Mouse (Mus musculus): Measurements from ENCODE around the gene Zfyve28. TPM values are rescaled to one million over a fixed set of nuclear protein-coding genes. Genes with fewer than 3 reads are reported as not detected.
A peak's percentile ranks its signal among the peaks of the same experiment; 100 is the strongest.

Gene Zfyve28
- polyA plus RNA-seq, 1 experiment from 2014 or later: 0.16 TPM

- Histone ChIP-seq H3K4me3 (ENCODE audit: low read depth, low read length) (peak overlapping the region; percentile 89), H3K4me1 (ENCODE audit: insufficient read depth, low read depth, low read length) (peaks cover 61% of the 10 kb centered on the region), H3K4me2 (replicated peaks; ENCODE audit: low read depth, low read length) (peak overlapping the region; percentile 97), H3K36me3 (ENCODE audit: insufficient read depth, low read length) (peaks cover 17% of the 10 kb centered on the region), H3K27me3 (replicated peaks; ENCODE audit: insufficient read depth, low read length) (no peaks in the 10 kb centered on the region), H3K27ac (ENCODE audit: low read length) (peak overlapping the region; percentile 99), H3K9me3 (ENCODE audit: low read length) (no peaks in the 10 kb centered on the region), H3K9ac (replicated peaks; ENCODE audit: low read depth) (peak overlapping the region; percentile 90)
- DNase-seq (ENCODE audit: low spot score) (no peak), ATAC-seq (no peak)
- TF ChIP-seq EP300 (IDR thresholded peaks at IDR 0.05) (no peak), CTCF (IDR thresholded peaks at IDR 0.05) (no peak)
Measured at GRCm38 (mm10) chr5:34185791-34186190, 102.5 kb downstream of the Zfyve28 start.

GRCm38 (mm10) chr5:34185051-34185580 is 103.1 kb downstream of the Zfyve28 start:
- no peaks in the 10 kb centered on the region for H3K9me3 ChIP-seq (ENCODE audit: low read length)
- DNase-seq (ENCODE audit: low spot score): no peak
- peak overlapping the region; percentile 89; the same call in 1 of the 2 replicates for H3K4me3 ChIP-seq (ENCODE audit: low read depth, low read length)
- peaks cover 24% of the 10 kb centered on the region for H3K36me3 ChIP-seq (ENCODE audit: insufficient read depth, low read length)
- WGBS: 43% methylated on average over 1 of the region's 1 CpGs
- H3K4me1 ChIP-seq (ENCODE audit: insufficient read depth, low read depth, low read length): peaks cover 61% of the 10 kb centered on the region
- no peak for TF ChIP-seq EP300 (IDR thresholded peaks at IDR 0.05)
- TF ChIP-seq CTCF (IDR thresholded peaks at IDR 0.05): no peak
- no peaks in the 10 kb centered on the region for H3K27me3 ChIP-seq (replicated peaks; ENCODE audit: insufficient read depth, low read length)
- ATAC-seq: no peak
- H3K4me2 ChIP-seq (replicated peaks; ENCODE audit: low read depth, low read length): peak overlapping the region; percentile 97
- H3K9ac ChIP-seq (replicated peaks; ENCODE audit: low read depth): peak overlapping the region; percentile 43
- H3K27ac ChIP-seq (ENCODE audit: low read length): peak overlapping the region; percentile 89

GRCm38 (mm10) chr5:34183976-34184375 is 104.3 kb downstream of the Zfyve28 start:
- WGBS: 85% methylated on average over 3 of the region's 3 CpGs
- DNase-seq (ENCODE audit: low spot score) (no peak), ATAC-seq (no peak)
- Histone ChIP-seq H3K4me1 (ENCODE audit: insufficient read depth, low read depth, low read length) (peaks cover 60% of the 10 kb centered on the region), H3K27me3 (replicated peaks; ENCODE audit: insufficient read depth, low read length) (no peaks in the 10 kb centered on the region), H3K36me3 (ENCODE audit: insufficient read depth, low read length) (peaks cover 28% of the 10 kb centered on the region), H3K9ac (replicated peaks; ENCODE audit: low read depth) (no peak overlapping the region; the same call in 1 of the 2 replicates), H3K4me3 (ENCODE audit: low read depth, low read length) (no peak overlapping the region), H3K27ac (ENCODE audit: low read length) (peak overlapping the region; percentile 89), H3K9me3 (ENCODE audit: low read length) (no peaks in the 10 kb centered on the region), H3K4me2 (replicated peaks; ENCODE audit: low read depth, low read length) (peak overlapping the region; percentile 97)
- no peak for TF ChIP-seq CTCF (IDR thresholded peaks at IDR 0.05)
- TF ChIP-seq EP300 (IDR thresholded peaks at IDR 0.05): no peak

- H3K36me3 ChIP-seq (ENCODE audit: insufficient read depth, low read length): peaks cover 33% of the 10 kb centered on the region
- H3K27ac ChIP-seq (ENCODE audit: low read length): peak overlapping the region; percentile 89
- WGBS: 33% methylated on average over 4 of the region's 5 CpGs
- TF ChIP-seq CTCF (IDR thresholded peaks at IDR 0.05) (no peak), EP300 (IDR thresholded peaks at IDR 0.05) (peak; percentile 99)
- peaks cover 54% of the 10 kb centered on the region for H3K4me1 ChIP-seq (ENCODE audit: insufficient read depth, low read depth, low read length)
- peak overlapping the region; percentile 97 for H3K4me2 ChIP-seq (replicated peaks; ENCODE audit: low read depth, low read length)
- ATAC-seq (peak; percentile 15), DNase-seq (ENCODE audit: low spot score) (peak; percentile 88)
- no peaks in the 10 kb centered on the region for H3K9me3 ChIP-seq (ENCODE audit: low read length)
- no peaks in the 10 kb centered on the region for H3K27me3 ChIP-seq (replicated peaks; ENCODE audit: insufficient read depth, low read length)
- no peak overlapping the region; the same call in 1 of the 2 replicates for H3K9ac ChIP-seq (replicated peaks; ENCODE audit: low read depth)
- H3K4me3 ChIP-seq (ENCODE audit: low read depth, low read length): no peak overlapping the region
Measured at GRCm38 (mm10) chr5:34183156-34183880, 104.9 kb downstream of the Zfyve28 start.

GRCm38 (mm10) chr5:34182486-34182885 is 105.8 kb downstream of the Zfyve28 start:
- Histone ChIP-seq H3K36me3 (ENCODE audit: insufficient read depth, low read length) (peaks cover 40% of the 10 kb centered on the region), H3K4me1 (ENCODE audit: insufficient read depth, low read depth, low read length) (peaks cover 52% of the 10 kb centered on the region), H3K27me3 (replicated peaks; ENCODE audit: insufficient read depth, low read length) (no peaks in the 10 kb centered on the region), H3K9ac (replicated peaks; ENCODE audit: low read depth) (no peak overlapping the region), H3K27ac (ENCODE audit: low read length) (peak overlapping the region; percentile 89), H3K9me3 (ENCODE audit: low read length) (no peaks in the 10 kb centered on the region), H3K4me3 (ENCODE audit: low read depth, low read length) (no peak overlapping the region), H3K4me2 (replicated peaks; ENCODE audit: low read depth, low read length) (peak overlapping the region; percentile 20)
- WGBS: 34% methylated on average over 3 of the region's 3 CpGs
- ATAC-seq (no peak), DNase-seq (ENCODE audit: low spot score) (peak; percentile 47)
- TF ChIP-seq EP300 (IDR thresholded peaks at IDR 0.05): no peak
- TF ChIP-seq CTCF (IDR thresholded peaks at IDR 0.05): no peak

GRCm38 (mm10) chr5:34177821-34178220 is 110.4 kb downstream of the Zfyve28 start:
- peaks cover 17% of the 10 kb centered on the region for H3K4me1 ChIP-seq (ENCODE audit: insufficient read depth, low read depth, low read length)
- TF ChIP-seq CTCF (IDR thresholded peaks at IDR 0.05) (no peak), EP300 (IDR thresholded peaks at IDR 0.05) (no peak)
- no peak for DNase-seq (ENCODE audit: low spot score)
- H3K9me3 ChIP-seq (ENCODE audit: low read length): no peaks in the 10 kb centered on the region
- no peak overlapping the region for H3K27ac ChIP-seq (ENCODE audit: low read length)
- H3K4me2 ChIP-seq (replicated peaks; ENCODE audit: low read depth, low read length): no peak overlapping the region
- H3K36me3 ChIP-seq (ENCODE audit: insufficient read depth, low read length): peaks cover 53% of the 10 kb centered on the region
- ATAC-seq: no peak
- 95% methylated on average over 4 of the region's 4 CpGs for WGBS
- H3K9ac ChIP-seq (replicated peaks; ENCODE audit: low read depth): no peak overlapping the region
- H3K4me3 ChIP-seq (ENCODE audit: low read depth, low read length): no peak overlapping the region
- no peaks in the 10 kb centered on the region for H3K27me3 ChIP-seq (replicated peaks; ENCODE audit: insufficient read depth, low read length)

Measured in lung, postnatal 0 days (tissue).